1 mouse cellular context compared by ENCODE assay signal in genomic region chr3:28775361-28775760, GRCm38 (mm10).
TF ChIP-seq lines count a peak whose summit lies in the region.

No protein-coding gene starts in this region.

TF ChIP-seq in MEL, 35 proteins besides CTCF, POLR2A, EP300 and RAD21 (continued from another document):
- TF ChIP-seq ZNF384 (IDR thresholded peaks at IDR 0.05; ENCODE audit: low read depth, low read length) (no peak), GABPA (IDR thresholded peaks at IDR 0.05; ENCODE audit: low read depth, low read length) (no peak), ZKSCAN1 (IDR thresholded peaks at IDR 0.05; ENCODE audit: low read depth, low read length) (no peak), SMC3 (IDR thresholded peaks at IDR 0.05; ENCODE audit: low read depth, low read length) (no peak), NELFE (IDR thresholded peaks at IDR 0.05; ENCODE audit: low read depth, low read length) (no peak), USF1 (IDR thresholded peaks at IDR 0.05; ENCODE audit: low read depth, low read length) (no peak), CHD1 (IDR thresholded peaks at IDR 0.05; ENCODE audit: low read depth, low read length) (no peak), NRF1 (IDR thresholded peaks at IDR 0.05; ENCODE audit: insufficient read depth, low read depth, low read length, poor library complexity, severe bottlenecking) (no peak), ZC3H11A (IDR thresholded peaks at IDR 0.05; ENCODE audit: low read depth, low read length) (no peak), JUND (IDR thresholded peaks at IDR 0.05; ENCODE audit: low read depth, low read length) (no peak), ELF1 (IDR thresholded peaks at IDR 0.05; ENCODE audit: low read depth, low read length) (no peak), RCOR1 (IDR thresholded peaks at IDR 0.05; ENCODE audit: low read depth, low read length) (peak; percentile 87), TCF12 (IDR thresholded peaks at IDR 0.05; ENCODE audit: low read depth, low read length) (peak; percentile 95), UBTF (IDR thresholded peaks at IDR 0.05; ENCODE audit: borderline replicate concordance, insufficient read depth, low read depth, low read length) (no peak), MYC (IDR thresholded peaks at IDR 0.05; ENCODE audit: low read depth, low read length) (0 out of 2 replicates have a peak, but pooled peaks have one; percentile 36), ETS1 (IDR thresholded peaks at IDR 0.05; ENCODE audit: low read depth, low read length) (peak; percentile 93), BHLHE40 (IDR thresholded peaks at IDR 0.05; ENCODE audit: borderline replicate concordance, low read depth, low read length) (peak; percentile 78; the same call in 1 of the 2 replicates), MAX (IDR thresholded peaks at IDR 0.05; ENCODE audit: low read length) (0 out of 2 replicates have a peak, but pooled peaks have one; percentile 47), E2F4 (IDR thresholded peaks at IDR 0.05; ENCODE audit: borderline replicate concordance, low read depth, low read length) (no peak), POLR2AphosphoS2 (IDR thresholded peaks at IDR 0.05; ENCODE audit: low read length) (no peak), HCFC1 (IDR thresholded peaks at IDR 0.05; ENCODE audit: low read depth, low read length) (no peak), TBP (IDR thresholded peaks at IDR 0.05; ENCODE audit: low read depth, low read length) (no peak)
TF ChIP-seq in MEL: peak in this region for 9.
